Mouse (Mus musculus): Measurements from ENCODE around the gene Ampd1. TPM values are rescaled to one million over a fixed set of nuclear protein-coding genes. Genes with fewer than 3 reads are reported as not detected.
"Not testable (repeated sequence)": the region's sequence is repeated elsewhere in the genome, so short reads cannot be mapped to it uniquely, and the experiment has no call there.

Ampd1 gene
- polyA plus RNA-seq, 1 experiment from 2014 or later, result 1.4 TPM

DNA sequence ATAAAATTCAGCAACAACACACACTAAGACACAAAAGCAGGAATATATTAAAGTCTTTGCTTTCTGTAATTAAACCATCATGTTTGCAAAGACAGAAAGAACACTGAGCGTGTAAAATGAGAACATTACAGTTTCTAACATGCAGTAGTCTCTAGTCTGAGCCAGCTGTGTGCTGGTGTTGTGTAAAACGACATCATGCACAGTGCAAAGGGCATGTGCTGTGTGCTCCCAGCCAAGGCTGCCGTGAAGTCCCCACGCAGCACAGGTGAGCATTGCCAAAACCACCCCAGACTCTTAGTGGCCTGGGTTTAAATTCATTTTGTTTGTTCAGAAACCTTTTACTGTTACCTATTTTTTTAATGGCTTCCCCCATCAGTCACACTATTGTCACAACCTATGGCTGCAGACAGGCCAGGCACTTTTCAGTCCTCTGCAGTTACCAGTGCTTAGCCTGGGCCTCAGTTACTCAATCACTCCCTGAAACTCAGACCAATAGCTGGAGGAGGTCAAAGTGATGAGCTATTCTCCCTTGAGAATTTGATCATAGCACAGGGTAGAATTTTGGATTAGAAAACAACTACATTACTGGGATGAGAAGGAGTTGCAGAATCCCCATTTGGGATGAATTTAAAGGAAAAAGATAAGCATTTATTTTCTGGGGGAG, 62.7 kb downstream of the Ampd1 start:
- Histone ChIP-seq H3K36me3 (ENCODE audit: control insufficient read depth, insufficient read depth, low read length) (no peaks in the 10 kb centered on the region), H3K27me3 (ENCODE audit: control insufficient read depth, insufficient read depth, low read length) (no peaks in the 10 kb centered on the region), H3K9ac (ENCODE audit: low read length) (no peak overlapping the region), H3K4me1 (ENCODE audit: control insufficient read depth, insufficient read depth, low read length) (no peaks in the 10 kb centered on the region), H3K9me3 (ENCODE audit: control insufficient read depth, low read length) (no peaks in the 10 kb centered on the region), H3K4me3 (ENCODE audit: low read depth, low read length) (no peak overlapping the region), H3K4me2 (ENCODE audit: low read depth) (no peak overlapping the region), H3K27ac (ENCODE audit: low read depth, low read length) (no peak overlapping the region)
- WGBS, result 88% methylated on average over 4 of the region's 4 CpGs
- ATAC-seq (ENCODE audit: insufficient read depth, low FRiP score, low TSS enrichment) (no peak), DNase-seq (ENCODE audit: low spot score) (no peak)

DNA sequence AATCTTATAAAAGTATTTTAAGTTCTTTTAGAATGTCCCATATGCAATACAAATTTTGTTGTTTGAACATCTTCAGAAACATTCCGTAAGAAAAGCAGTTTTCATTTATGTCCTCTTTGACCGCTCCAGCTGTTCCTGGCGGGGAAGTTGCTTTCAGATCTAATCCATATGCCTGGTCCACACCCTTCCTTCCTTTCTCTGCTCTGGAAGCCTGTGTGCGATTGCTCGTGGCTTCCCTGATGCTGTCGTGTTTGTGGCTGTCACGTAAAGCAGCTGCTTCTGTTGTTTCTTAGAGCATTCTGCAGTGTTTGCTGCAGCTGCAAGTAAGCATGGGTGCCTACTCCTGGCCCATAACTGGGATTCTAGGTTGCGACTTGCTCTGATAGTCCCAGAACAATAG, 65.2 kb downstream of the Ampd1 start:
- no peaks in the 10 kb centered on the region for H3K4me1 ChIP-seq (ENCODE audit: control insufficient read depth, insufficient read depth, low read length)
- H3K27me3 ChIP-seq (ENCODE audit: control insufficient read depth, insufficient read depth, low read length), result no peaks in the 10 kb centered on the region
- WGBS, result 77% methylated on average over 8 of the region's 8 CpGs
- H3K9me3 ChIP-seq (ENCODE audit: control insufficient read depth, low read length), result no peaks in the 10 kb centered on the region
- no peaks in the 10 kb centered on the region for H3K36me3 ChIP-seq (ENCODE audit: control insufficient read depth, insufficient read depth, low read length)
- H3K27ac ChIP-seq (ENCODE audit: low read depth, low read length), result no peak overlapping the region
- no peak overlapping the region for H3K9ac ChIP-seq (ENCODE audit: low read length)
- DNase-seq (ENCODE audit: low spot score) (no peak), ATAC-seq (ENCODE audit: insufficient read depth, low FRiP score, low TSS enrichment) (no peak)
- H3K4me3 ChIP-seq (ENCODE audit: low read depth, low read length), result no peak overlapping the region
- H3K4me2 ChIP-seq (ENCODE audit: low read depth), result no peak overlapping the region

DNA sequence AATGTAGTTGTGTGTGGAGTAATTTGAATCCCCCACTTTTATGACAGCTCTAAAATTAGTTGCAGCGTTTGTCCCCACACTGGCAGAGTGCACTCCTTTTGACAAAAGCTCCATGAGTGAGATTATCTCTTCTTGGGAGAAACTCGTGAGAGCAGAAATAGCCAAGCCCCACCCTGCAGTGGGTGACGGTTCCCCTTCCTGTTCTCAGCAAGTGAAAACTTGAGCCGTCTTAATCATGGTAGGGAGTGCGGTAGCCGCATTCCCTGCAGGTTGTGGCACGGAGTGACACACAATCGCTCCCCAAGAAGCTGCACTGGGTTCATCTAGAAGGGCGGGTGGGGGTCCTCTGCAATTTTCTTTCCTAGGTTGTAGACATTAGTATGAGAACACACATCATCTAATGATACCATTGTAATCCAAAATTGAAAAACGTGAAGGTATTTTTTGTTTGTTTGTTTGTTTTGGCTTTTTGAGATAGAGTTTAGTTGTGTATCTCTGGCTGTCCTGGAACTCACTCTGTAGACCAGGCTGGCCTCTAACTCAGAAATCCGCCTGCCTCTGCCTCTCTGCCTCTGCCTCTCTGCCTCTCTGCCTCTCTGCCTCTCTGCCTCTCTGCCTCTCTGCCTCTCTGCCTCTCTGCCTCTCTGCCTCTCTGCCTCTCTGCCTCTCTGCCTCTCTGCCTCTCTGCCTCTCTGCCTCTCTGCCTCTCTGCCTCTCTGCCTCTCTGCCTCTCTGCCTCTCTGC, 66.5 kb downstream of the Ampd1 start:
- H3K4me2 ChIP-seq (ENCODE audit: low read depth); H3K4me3 ChIP-seq (ENCODE audit: low read depth, low read length); H3K9me3 ChIP-seq (ENCODE audit: control insufficient read depth, low read length); H3K27ac ChIP-seq (ENCODE audit: low read depth, low read length); H3K4me1 ChIP-seq (ENCODE audit: control insufficient read depth, insufficient read depth, low read length); H3K27me3 ChIP-seq (ENCODE audit: control insufficient read depth, insufficient read depth, low read length); DNase-seq (ENCODE audit: low spot score); H3K36me3 ChIP-seq (ENCODE audit: control insufficient read depth, insufficient read depth, low read length); H3K9ac ChIP-seq (ENCODE audit: low read length); ATAC-seq (ENCODE audit: insufficient read depth, low FRiP score, low TSS enrichment): not testable (repeated sequence)
- WGBS, result 63% methylated on average over 11 of the region's 11 CpGs

DNA sequence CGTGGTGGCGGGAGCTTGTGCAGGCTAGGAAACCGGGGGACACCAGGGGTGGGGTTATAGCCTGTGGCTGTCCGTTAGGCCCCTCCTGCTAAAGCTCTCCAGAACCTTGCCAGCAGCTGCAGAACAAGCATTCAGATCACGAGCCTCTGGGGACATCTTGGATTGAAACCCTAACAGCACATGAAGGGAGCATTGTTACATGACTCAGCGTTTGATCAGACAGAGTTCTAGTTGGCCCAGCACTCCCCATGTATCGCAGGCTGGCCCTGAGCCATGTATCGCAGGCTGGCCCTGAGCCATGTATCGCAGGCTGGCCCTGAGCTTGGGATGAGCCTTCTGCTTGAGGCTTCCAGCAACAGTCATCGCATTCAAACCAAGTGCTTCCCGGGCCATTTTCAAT, 67.5 kb downstream of the Ampd1 start:
- ATAC-seq (ENCODE audit: insufficient read depth, low FRiP score, low TSS enrichment), result no peak
- Histone ChIP-seq H3K4me3 (ENCODE audit: low read depth, low read length) (no peak overlapping the region), H3K9ac (ENCODE audit: low read length) (no peak overlapping the region), H3K27ac (ENCODE audit: low read depth, low read length) (no peak overlapping the region), H3K4me1 (ENCODE audit: control insufficient read depth, insufficient read depth, low read length) (no peaks in the 10 kb centered on the region), H3K27me3 (ENCODE audit: control insufficient read depth, insufficient read depth, low read length) (no peaks in the 10 kb centered on the region), H3K36me3 (ENCODE audit: control insufficient read depth, insufficient read depth, low read length) (no peaks in the 10 kb centered on the region), H3K9me3 (ENCODE audit: control insufficient read depth, low read length) (no peaks in the 10 kb centered on the region), H3K4me2 (ENCODE audit: low read depth) (no peak overlapping the region)
- DNase-seq (ENCODE audit: low spot score), result no peak
- 88% methylated on average over 11 of the region's 11 CpGs for WGBS

DNA sequence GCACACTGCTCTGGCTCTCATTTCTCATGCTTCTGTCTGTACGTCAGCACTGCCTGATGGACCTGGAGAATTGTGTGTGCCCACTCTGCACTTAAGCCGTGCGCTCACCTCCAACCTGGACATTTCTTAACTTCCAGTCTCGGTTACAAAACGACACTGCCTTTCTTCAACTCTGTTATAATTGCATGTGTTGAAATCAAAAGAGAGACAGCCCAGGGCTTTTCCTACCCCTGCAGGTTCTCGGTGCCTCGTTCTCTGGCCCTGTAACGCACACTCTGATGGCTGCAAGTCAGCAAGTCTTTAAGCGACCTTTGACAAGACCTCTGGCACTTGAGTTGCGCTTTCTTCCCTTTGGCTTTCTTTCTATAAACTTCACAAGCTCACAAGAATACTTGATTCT, 68.6 kb downstream of the Ampd1 start:
- DNase-seq (ENCODE audit: low spot score), result no peak
- Histone ChIP-seq H3K9me3 (ENCODE audit: control insufficient read depth, low read length) (no peaks in the 10 kb centered on the region), H3K27me3 (ENCODE audit: control insufficient read depth, insufficient read depth, low read length) (no peaks in the 10 kb centered on the region), H3K36me3 (ENCODE audit: control insufficient read depth, insufficient read depth, low read length) (no peaks in the 10 kb centered on the region), H3K4me3 (ENCODE audit: low read depth, low read length) (no peak overlapping the region), H3K27ac (ENCODE audit: low read depth, low read length) (no peak overlapping the region), H3K4me2 (ENCODE audit: low read depth) (no peak overlapping the region), H3K4me1 (ENCODE audit: control insufficient read depth, insufficient read depth, low read length) (no peaks in the 10 kb centered on the region), H3K9ac (ENCODE audit: low read length) (no peak overlapping the region)
- ATAC-seq (ENCODE audit: insufficient read depth, low FRiP score, low TSS enrichment), result no peak
- 91% methylated on average over 10 of the region's 10 CpGs for WGBS

DNA sequence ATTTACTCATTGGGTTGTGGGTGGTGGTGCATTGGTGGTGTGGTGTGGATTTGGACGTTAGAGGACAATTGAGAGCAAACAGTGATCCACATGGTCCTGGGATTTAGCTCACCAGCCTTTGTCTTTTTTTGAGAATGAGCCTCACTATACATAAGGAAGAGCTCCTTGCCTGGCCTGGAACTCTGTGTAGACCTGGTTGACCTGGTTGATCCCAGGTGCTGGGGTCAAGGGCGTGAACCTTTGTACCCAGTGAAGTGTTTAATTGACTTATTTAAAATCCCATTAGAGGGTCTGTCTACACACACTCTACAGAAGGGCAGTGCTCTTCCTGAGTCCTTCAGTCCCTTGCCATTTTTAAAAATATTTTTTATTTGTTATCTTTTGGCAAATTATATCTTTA, 71.5 kb downstream of the Ampd1 start:
- Histone ChIP-seq H3K27ac (ENCODE audit: low read depth, low read length) (no peak overlapping the region), H3K9ac (ENCODE audit: low read length) (no peak overlapping the region), H3K4me3 (ENCODE audit: low read depth, low read length) (no peak overlapping the region), H3K9me3 (ENCODE audit: control insufficient read depth, low read length) (no peaks in the 10 kb centered on the region), H3K4me2 (ENCODE audit: low read depth) (no peak overlapping the region), H3K4me1 (ENCODE audit: control insufficient read depth, insufficient read depth, low read length) (no peaks in the 10 kb centered on the region), H3K36me3 (ENCODE audit: control insufficient read depth, insufficient read depth, low read length) (no peaks in the 10 kb centered on the region), H3K27me3 (ENCODE audit: control insufficient read depth, insufficient read depth, low read length) (no peaks in the 10 kb centered on the region)
- DNase-seq (ENCODE audit: low spot score) (no peak), ATAC-seq (ENCODE audit: insufficient read depth, low FRiP score, low TSS enrichment) (no peak)
- 72% methylated on average over 2 of the region's 2 CpGs for WGBS

DNA sequence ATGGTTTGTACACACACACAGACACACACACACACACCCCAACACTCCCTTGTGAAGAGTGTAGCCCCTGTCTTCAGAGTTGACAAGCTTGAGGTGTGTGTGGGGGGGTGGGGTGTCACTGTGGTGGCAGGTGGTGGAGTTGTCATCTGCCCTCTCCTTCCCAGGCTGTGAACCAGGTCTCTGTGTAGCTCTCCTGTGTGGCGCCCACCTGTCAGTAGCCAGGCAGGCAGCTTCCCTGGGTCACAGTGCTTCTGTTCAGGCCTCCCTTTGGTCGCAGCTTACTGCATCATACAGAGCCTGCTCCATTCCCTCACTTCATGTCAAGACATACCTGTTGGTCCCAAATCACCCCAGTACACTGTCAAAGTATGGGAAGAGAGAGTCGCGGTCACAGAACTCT, 72.0 kb downstream of the Ampd1 start:
- Histone ChIP-seq H3K4me2 (ENCODE audit: low read depth) (no peak overlapping the region), H3K4me3 (ENCODE audit: low read depth, low read length) (no peak overlapping the region), H3K27me3 (ENCODE audit: control insufficient read depth, insufficient read depth, low read length) (no peaks in the 10 kb centered on the region), H3K36me3 (ENCODE audit: control insufficient read depth, insufficient read depth, low read length) (no peaks in the 10 kb centered on the region), H3K9ac (ENCODE audit: low read length) (no peak overlapping the region), H3K27ac (ENCODE audit: low read depth, low read length) (no peak overlapping the region), H3K9me3 (ENCODE audit: control insufficient read depth, low read length) (no peaks in the 10 kb centered on the region), H3K4me1 (ENCODE audit: control insufficient read depth, insufficient read depth, low read length) (no peaks in the 10 kb centered on the region)
- ATAC-seq (ENCODE audit: insufficient read depth, low FRiP score, low TSS enrichment) (no peak), DNase-seq (ENCODE audit: low spot score) (no peak)
- whole genome bisulfite sequencing, result 74% methylated on average over 4 of the region's 4 CpGs

DNA sequence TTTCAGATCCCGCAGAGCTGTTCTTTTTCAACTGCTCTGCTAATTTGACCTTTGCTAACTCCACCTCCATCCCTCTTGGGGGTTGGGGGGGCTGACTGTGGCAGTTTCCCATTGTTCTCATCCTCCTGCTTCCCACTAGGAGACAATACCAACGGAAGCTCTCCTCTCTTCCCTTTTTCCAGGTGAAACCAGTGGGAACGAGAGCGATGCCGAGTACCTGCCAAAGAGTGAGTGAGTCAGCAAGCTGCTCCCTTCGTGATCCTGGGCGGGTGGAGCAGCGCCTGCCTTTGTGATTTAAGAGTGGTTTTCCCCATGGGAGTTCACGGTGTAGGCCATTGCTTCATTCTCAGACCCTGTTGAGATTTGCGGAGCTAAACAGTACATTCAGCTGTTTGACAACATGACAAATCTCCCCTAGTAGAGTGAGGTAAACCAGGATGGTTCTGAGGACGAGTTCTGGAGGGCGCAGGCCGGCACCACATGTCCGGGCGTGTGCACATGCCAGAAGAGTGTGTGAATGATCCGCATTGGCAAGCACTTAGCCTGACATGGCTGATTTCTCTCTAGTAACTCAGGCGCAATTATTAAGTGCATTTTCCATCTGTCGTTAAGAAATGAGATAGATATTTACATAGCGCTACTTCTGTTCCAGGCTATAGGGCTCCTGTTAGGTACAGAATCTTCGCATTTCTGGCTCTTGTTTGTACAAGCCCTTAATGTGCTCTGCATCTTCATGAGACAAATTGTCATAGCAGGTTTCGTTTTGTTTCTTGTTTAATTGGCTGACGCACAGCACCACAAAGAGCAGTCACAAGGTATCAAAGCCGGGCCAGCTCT, 72.7 kb downstream of the Ampd1 start:
- H3K27me3 ChIP-seq (ENCODE audit: control insufficient read depth, insufficient read depth, low read length), result no peaks in the 10 kb centered on the region
- H3K9ac ChIP-seq (ENCODE audit: low read length), result no peak overlapping the region
- no peaks in the 10 kb centered on the region for H3K36me3 ChIP-seq (ENCODE audit: control insufficient read depth, insufficient read depth, low read length)
- no peak for ATAC-seq (ENCODE audit: insufficient read depth, low FRiP score, low TSS enrichment)
- H3K4me2 ChIP-seq (ENCODE audit: low read depth), result no peak overlapping the region
- DNase-seq (ENCODE audit: low spot score), result no peak
- WGBS, result 61% methylated on average over 23 of the region's 23 CpGs
- no peak overlapping the region for H3K27ac ChIP-seq (ENCODE audit: low read depth, low read length)
- no peaks in the 10 kb centered on the region for H3K4me1 ChIP-seq (ENCODE audit: control insufficient read depth, insufficient read depth, low read length)
- no peaks in the 10 kb centered on the region for H3K9me3 ChIP-seq (ENCODE audit: control insufficient read depth, low read length)
- H3K4me3 ChIP-seq (ENCODE audit: low read depth, low read length), result no peak overlapping the region

All from neural tube, embryonic 11.5 days (tissue).